Mouse (Mus musculus) cerebellum, adult 9-10 months (tissue): ENCODE measurements around the gene Dpy19l2.
"Not testable (repeated sequence)": the region's sequence is repeated elsewhere in the genome, so short reads cannot be mapped to it uniquely, and the experiment has no call there.

ENCODE experiments used
- DNase-seq: peaks from one replicate; pipeline ENCODE4 v3.0.0; 2022

Dpy19l2 gene

GRCm38 (mm10) chr9:24695700-24696404, at the start of gene Dpy19l2:
Gene Dpy19l2 (minus strand): TSS chr9:24696293.
- DNase-seq, result no peak

DNA sequence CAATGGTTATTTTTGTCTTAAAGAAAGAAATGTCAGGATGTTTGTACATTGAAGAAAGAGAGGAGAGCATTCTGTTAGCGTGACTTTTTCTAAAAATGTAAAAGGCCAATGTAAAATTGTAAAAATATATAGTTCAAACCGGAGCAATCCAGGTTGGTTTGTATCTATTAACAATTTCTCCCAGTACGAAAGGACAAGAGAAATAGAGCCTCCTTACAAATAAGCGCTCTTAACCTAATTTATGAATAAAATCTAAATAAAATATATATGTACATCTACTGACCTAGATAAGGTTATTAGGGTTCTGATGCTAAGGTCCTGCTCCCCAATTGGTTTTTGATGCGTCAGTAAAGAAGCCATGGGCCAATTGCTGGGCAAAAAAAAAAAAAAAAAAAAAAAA, 48.9 kb upstream of the Dpy19l2 start:
- DNase-seq, result no peak

- peak; percentile 1 for DNase-seq
Measured at GRCm38 (mm10) chr9:24701246-24701645, 5.2 kb upstream of the Dpy19l2 start.

DNA sequence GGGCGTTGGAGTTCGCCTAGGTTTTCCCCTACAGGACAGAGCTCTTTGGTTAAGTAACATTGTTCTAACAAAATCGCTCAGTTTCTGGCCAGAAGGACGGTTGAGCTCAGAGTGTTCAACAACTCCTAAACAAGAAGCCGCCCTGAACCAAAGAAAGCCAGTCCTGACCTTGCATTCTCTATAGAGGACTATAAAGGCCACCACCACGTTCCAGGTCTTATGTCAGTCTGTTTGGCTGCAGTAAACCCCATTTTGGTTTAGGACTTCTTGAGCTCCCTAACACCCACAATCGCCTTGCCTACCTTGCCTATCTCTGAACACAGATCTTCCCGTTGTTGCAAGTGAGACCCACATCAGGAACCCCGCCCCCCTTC, 299 bp upstream of the Dpy19l2 start:
- DNase-seq, result no peak

DNA sequence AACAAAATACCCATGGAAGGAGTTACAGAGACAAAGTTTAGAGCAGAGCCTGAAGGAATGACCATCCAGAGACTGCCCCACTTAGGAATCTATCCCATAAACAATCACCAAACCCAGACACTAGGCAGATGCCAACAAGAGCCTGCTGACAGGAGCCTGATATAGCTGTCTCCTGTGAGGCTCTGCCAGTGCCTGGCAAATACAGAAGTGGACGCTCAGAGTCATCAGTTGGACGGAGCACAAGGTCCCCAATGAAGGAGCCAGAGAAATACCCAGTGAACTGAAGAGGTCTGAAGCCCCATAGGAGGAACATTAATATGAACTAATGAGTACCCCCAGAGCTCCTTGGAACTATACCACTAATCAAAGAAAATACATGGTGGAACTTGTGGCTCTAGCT, 58.8 kb downstream of the Dpy19l2 start:
- not testable (repeated sequence) for DNase-seq

GRCm38 (mm10) chr9:24624896-24625295, 71.2 kb downstream of the Dpy19l2 start, which contains the start of gene Cypt4:
Gene Cypt4 (plus strand): TSS chr9:24625196.
- DNase-seq, result no peak

- DNase-seq, result no peak
Measured at GRCm38 (mm10) chr9:24538159-24538558, 157.9 kb downstream of the Dpy19l2 start.

DNA sequence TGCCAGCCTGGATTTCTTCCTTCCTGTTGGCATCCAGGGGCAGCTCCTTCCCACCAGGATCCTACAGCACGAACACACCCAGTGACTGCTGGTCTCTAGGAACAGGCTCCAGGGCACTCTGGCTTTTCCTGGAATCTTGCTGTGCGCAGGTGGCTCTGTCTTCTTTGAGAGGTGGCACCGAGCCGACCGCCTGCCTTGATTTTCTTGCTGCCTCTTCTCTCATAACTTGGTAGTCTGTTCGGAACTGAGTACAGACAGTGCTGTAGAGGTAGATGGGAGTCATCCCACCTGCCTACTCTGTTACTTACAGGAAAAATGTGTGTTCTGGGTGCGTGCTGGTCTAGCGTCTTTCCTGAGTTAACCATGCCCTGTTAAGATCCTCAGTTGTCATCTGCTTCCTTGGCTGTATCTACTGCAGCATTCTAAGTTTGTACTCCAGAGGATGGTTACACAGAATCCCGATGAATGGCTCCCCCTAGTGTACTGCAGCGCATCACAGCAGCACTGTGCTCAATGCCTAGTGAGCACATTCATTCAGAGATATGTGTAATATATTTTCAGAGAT, 179.4 kb downstream of the Dpy19l2 start:
- DNase-seq, result peak; percentile 84

DNA sequence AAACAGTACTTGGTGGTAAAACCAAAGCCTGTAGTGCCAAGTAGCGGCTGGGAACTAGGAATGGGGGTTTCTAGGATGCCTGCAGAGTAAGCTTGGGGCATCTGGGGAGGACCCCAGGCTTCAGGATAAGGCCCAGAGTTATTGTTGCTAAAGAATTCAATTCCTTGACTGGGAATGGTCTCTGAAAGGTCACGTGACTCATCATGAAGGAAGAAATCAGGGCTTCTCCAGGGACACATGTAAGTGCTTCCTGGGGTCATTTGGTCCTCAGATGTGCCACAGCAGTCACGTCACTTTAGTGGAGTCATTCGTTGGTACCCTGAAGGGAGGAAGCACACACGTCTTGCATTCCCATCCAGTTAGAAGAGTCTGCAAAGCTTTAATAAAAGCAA, 182.0 kb downstream of the Dpy19l2 start:
- DNase-seq, result no peak

DNA sequence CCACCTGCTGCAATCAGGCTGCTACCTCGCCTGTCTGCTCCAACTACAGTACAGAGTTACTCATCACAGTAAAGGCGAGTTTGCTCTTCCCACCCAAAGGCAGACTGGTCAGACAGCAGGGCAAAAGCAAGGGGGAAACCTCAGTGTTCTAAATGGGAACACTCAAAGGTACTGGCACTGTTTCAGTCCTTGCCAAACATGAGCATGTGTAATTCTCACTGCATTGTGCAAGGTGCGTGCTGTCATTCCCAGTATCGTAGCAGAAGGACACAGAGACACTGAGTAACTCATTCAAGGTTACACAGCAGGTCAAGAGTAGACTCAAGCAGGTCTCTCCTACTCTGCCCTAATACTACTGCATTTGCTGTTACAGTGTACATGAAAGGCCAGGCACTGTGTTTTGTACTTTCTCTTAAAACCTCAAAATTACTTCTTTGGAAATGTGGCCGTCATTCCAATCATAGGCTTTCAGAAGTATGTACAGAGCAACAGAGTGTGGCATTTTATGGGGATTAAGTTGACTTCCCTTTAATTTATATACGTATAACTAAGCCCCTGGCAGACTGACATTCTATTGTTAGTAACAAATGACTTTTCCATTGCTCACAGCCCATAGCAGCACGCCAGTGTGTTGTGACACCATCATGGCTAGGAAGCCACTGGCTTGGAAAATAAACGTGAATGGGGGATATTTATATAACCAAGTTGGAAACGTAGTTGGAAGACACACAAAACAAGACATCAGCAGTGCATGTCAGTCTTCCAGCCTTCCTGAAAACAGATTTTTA, 182.6 kb downstream of the Dpy19l2 start:
- no peak for DNase-seq

DNA sequence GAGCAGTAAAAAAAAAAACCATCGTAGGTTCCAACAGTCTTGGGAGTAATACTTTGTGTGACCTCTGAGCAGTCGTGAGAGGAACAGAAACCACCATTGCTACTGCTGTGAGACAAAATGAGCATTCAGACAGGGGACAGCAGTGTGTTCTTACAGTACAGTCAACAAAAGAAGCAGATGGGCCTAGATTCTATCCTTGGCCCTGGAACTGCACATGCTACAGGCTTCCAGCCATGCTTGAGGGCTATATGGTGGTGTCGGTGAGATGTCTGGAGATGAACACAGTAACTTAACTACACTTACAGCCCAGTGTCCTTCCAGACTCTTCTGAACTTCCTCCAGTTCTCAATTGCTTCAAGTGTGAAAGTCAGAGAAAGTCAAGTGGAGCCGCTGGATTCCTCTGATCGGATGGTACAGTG, 184.0 kb downstream of the Dpy19l2 start:
- no peak for DNase-seq

DNA sequence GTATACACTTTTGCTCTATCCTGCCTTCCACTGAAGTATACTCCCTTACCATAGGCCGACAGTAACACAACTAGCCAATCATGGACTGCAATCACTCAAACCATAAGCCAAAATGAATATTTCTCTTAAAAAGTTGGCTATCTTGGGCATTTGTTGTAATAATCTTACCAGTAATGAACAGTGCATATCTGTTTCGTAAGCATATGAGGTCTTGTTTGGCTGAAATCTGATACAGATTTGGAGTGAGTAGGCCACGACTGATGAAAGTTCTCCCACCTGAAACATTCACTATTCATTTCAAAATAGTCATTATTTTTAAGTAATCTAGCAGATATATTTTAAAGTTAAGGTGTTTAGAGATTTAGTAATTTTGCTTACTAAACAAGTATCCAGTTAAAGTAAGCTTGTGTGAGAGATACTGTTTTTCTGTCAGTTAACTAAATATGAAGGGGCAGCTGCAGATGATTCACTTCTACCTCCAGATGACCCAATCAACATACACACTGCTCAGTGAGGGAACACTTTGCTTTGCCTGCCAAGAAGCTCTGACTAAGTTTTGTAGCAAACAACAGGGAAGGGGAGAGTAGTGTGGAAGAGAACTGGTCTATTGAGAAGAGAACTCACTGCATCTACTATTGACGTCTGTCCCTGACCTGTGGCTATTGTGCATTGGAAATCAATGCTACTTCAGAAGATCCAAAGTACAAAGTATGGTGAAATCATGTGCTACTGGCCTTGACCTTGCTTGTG, 184.5 kb downstream of the Dpy19l2 start:
- no peak for DNase-seq

GRCm38 (mm10) chr9:24508880-24509279, 187.2 kb downstream of the Dpy19l2 start:
- DNase-seq, result no peak
